Mouse (Mus musculus): Measurements from ENCODE around the gene Vwa3b.

The Vwa3b gene

GRCm38 (mm10) chr1:37122306-37122705 lies 95.9 kb downstream of the Vwa3b start:
- DNase-seq (ENCODE audit: low read depth, low spot score), result no peak

DNA sequence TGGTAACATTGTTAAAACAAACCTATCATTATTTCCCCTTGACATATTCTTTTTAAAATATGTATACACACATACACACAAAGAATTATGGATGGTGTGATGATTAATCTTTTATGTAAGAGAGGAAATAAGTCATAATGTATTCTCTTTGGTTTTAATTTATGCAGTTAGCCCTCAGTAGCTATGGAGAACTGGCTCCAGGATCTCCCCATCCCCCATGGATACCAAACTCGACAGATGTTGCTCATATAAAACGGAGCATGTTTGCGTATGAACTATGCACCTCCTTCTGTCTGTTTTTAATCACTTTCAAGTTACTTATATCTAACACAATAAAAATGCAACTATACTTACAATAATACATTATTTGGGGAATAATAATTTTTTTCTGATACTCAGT lies 96.4 kb downstream of the Vwa3b start:
- no peak for DNase-seq (ENCODE audit: low read depth, low spot score)

DNA sequence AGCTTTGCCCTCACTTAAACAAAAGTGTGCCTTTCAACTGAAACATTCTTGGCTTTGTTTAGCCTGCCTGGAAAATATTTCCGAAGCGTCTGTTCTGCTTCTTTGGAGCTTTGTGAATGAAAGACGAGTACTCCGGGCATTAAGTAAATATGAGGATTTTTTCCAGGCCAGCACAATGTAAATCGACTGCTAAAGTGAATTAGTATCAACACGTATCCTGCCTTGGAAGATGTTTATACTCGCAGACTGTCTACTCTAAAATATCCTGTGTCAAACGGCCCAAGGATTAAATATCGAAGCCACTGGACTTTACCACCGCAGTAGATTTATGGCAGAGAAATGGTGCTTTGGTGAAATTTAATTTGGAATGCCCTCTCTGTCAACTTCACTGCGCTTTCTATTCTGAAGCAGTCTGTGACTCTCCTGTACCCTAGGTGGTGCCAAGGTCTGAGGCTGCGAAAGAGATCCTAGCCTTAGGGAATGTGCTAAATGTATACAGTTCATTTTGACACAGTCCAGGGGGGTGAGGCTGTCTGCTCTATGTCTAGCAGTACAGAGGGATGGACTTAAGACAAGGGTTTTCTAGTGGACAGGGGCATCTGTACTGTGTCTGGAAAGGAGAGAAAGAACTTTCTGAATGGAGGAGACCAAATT lies 98.4 kb downstream of the Vwa3b start:
- no peak for DNase-seq (ENCODE audit: low read depth, low spot score)

GRCm38 (mm10) chr1:37130012-37130570 lies 103.7 kb downstream of the Vwa3b start:
- DNase-seq (ENCODE audit: low read depth, low spot score), result no peak

DNA sequence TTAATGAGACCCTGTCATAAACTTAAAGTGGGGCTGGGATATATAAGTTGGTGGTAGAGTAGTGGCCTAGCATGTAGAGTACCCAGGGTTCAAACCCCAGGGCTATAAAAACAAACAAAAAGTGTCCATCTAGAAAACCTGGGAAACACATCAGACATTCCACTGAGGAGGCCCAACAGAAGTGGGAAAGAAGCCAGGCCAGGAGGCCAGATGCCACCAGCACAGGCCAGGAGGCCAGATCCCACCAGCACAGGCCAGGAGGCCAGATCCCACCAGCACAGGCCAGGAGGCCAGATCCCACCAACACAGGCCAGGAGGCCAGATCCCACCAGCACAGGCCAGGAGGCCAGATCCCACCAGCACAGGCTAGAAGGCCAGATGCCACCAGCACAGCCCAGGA lies 104.8 kb downstream of the Vwa3b start:
- DNase-seq (ENCODE audit: low read depth, low spot score), result no peak

DNA sequence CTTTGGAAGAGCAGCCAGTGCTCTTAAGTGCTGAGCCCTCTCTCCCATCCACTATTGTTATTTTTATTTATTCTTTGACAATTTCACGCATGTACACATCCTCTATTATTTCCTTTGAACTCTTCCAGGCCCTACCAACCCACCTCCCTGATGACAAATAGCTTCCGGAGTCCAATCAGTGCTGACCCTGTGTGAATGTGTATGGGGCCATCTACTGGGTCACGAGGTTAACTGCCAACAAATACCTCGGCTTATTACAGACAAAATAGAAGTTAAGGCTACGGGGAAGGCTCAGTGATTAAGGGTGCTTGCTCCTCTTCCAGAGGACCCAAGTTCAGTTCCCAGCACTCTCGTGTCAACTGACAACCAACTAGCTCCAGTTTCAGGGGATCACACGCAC lies 106.0 kb downstream of the Vwa3b start:
- DNase-seq (ENCODE audit: low read depth, low spot score), result no peak

DNA sequence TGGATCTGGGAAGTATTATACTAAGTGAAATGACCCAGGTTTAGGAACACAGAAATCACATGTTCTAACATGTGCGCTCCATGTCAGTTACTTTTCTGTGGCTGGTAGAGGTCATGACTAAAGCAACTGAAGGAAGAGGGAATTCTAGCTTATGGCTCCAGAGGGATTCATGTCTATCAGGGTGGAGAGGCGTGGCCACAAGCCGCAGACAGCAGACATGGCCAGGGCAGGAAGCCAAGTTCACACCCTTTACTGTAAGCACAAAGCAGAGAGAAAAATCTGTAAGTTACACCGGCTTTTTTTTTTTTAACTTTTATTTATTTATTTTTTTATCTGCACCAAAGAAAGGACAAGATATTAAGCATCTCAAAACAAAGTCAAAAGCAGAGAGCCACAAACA lies 119.6 kb downstream of the Vwa3b start:
- no peak for DNase-seq (ENCODE audit: low read depth, low spot score)

DNA sequence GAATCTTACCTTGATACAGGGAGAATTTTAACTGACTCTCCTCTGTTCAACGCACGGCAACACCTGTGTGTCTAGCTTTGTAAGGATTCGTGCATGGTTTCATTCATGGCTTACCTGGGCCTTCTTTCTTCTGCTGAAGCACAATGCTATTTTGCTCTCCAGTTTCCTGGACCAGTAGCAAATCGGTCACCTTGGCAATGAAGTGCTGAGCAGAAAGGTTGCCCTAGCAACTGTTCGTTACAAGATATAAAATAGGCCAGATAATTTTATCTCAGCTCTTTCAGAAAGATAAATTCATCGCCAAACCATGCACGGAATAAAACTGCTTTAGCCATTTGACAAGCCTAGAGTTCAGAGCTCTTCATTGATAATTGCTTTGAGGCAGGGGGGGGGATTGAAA lies 123.5 kb downstream of the Vwa3b start:
- peak; percentile 68 for DNase-seq (ENCODE audit: low read depth, low spot score)

DNA sequence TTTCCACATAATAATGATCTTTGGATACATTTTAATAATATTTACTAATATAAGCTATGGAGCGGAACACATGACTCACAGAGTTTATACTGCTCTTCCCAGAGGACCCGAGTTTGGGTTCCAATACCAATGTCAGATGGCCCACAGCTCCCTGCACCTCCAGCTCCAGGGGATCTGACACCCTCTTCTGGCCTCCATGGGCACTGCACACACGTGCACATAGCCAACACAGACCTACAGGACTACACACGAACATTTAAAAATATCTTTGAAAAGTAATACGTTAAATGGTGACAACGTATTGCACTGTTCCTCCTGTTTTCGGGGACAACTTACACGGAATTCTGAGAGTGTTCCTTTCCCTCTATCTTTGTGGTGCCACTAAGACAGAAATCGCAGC lies 125.5 kb downstream of the Vwa3b start:
- DNase-seq (ENCODE audit: low read depth, low spot score), result no peak

GRCm38 (mm10) chr1:37166066-37166465 lies 139.7 kb downstream of the Vwa3b start:
- no peak for DNase-seq (ENCODE audit: low read depth, low spot score)

DNA sequence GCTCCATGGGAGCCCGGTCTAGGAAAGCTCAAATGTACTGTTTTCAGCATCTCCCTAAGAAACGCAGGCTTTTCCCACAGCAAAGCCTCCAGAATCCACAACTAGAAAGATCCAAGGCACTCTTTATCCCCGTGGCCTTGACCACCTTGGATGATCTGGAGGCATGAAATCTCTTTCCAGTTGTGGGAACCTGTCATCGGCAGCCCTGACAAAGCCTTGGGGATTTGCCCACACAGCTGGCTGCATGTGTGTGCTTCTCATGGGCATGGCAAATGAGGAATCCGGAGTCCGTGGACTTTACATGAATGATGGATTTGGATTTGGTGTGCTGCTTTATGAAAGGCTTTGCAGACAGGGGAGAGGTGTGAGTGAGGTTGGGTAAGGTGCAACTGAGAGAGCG lies 141.5 kb downstream of the Vwa3b start:
- no peak for DNase-seq (ENCODE audit: low read depth, low spot score)

DNA sequence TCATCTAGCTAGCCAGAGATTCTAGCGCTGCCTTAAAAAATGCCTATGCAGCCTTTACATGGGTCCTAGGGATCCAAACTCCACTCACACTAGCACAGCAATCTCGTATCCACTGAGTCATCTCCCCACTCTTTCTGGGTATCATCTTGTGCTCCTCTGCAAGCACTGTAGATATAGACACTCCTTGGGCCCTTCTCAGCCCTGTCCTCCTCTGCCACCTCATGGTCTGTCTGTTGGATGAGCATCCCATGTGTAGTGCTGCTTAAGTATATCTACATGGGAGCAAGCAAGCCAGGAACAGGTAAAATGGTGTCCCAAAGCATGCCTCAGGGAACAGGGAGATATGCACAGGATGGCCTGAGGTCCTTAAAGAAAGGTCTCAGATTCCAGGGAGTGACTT lies 151.5 kb downstream of the Vwa3b start:
- DNase-seq (ENCODE audit: low read depth, low spot score), result no peak

DNA sequence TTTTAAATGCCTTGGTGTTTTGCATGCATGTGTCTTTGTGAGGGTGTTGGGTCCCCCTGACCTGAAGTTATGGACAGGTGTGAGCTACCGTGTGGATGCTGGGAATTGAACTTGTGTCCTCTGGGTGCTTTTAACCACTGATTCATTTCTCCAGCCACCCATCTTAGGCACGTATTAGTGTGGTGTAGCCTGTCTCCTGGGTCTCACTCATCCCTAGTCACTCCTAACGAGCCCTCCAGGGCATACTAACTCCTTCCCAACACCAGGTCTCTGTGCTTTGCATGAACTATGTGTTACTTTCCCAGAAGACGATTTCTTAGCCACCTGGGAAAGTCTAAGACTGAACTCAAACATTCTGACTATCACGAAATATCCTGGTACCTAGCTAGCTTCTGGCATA lies 153.5 kb downstream of the Vwa3b start:
- DNase-seq (ENCODE audit: low read depth, low spot score), result no peak

- DNase-seq (ENCODE audit: low read depth, low spot score), result no peak
Observed at GRCm38 (mm10) chr1:37187050-37187449, 160.7 kb downstream of the Vwa3b start.

- DNase-seq (ENCODE audit: low read depth, low spot score), result no peak
Observed at GRCm38 (mm10) chr1:37194607-37195006, 168.2 kb downstream of the Vwa3b start.

- no peak for DNase-seq (ENCODE audit: low read depth, low spot score)
Observed at GRCm38 (mm10) chr1:37201406-37201805, 175.0 kb downstream of the Vwa3b start.

- DNase-seq (ENCODE audit: low read depth, low spot score), result no peak
Observed at GRCm38 (mm10) chr1:37207743-37208142, 181.3 kb downstream of the Vwa3b start.

DNA sequence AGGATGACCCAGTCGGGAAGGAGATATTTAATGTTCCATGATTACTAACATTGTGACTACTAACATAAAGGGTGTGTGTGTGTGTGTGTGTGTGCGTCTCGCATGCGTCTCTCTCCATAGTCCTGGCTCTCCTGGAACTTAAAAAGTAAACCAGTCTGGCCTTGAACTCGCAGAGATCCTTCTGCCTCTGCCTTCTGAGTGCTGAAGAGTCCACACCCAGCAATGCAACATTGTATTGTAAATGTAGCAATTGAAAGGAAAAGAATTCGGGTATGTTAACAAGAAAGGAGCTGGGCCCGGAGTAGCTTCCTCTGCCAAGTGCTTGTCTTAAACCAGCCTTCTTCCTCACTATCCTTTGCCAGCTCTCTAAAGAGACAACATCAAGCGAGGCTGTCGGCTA lies 186.0 kb downstream of the Vwa3b start:
- DNase-seq (ENCODE audit: low read depth, low spot score), result no peak

DNA sequence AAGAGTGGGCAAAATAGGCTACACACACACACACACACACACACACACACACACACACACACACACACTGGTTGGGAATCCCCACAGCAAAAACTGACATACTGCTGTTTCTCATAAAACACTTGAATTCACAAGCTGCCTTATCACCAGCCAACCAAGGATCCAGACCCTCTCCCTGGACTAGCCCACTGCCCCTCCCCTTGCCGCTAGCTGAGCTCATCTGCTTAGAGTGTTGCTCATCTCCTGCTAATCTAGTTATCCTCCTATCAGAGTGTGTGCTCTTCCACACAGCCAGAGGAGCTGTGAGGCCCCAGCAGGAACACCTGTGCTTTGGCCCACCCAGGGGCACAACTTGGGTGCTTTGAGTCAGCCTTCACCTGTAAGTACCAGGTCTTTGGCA lies 187.7 kb downstream of the Vwa3b start, which contains the start of gene Cnga3:
TSS of gene Cnga3 (plus strand) at position 291 of the 400 bp plus-strand sequence.
- DNase-seq (ENCODE audit: low read depth, low spot score), result no peak

DNA sequence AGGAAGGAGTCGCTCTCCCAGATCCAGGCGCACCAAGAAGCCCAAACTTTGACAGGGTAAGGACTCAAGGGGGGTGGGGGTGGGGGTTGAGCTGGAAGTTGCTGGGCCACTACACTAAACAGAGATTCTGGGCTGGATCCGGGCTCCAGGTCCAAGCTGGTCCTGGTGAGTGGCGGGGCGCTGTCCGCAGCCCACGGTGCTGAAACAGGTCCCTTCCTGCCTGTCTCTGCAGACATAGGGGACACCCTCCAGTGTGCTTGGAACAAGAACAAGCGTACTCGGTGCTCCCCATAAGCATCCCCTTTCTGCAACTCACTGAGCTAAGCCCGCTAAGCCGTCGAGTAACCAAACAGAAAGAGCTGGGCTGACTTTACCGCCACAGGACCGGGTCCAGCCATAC lies 192.0 kb downstream of the Vwa3b start:
- no peak for DNase-seq (ENCODE audit: low read depth, low spot score)

- no peak for DNase-seq (ENCODE audit: low read depth, low spot score)
Observed at GRCm38 (mm10) chr1:37219593-37219992, 193.2 kb downstream of the Vwa3b start.

DNA sequence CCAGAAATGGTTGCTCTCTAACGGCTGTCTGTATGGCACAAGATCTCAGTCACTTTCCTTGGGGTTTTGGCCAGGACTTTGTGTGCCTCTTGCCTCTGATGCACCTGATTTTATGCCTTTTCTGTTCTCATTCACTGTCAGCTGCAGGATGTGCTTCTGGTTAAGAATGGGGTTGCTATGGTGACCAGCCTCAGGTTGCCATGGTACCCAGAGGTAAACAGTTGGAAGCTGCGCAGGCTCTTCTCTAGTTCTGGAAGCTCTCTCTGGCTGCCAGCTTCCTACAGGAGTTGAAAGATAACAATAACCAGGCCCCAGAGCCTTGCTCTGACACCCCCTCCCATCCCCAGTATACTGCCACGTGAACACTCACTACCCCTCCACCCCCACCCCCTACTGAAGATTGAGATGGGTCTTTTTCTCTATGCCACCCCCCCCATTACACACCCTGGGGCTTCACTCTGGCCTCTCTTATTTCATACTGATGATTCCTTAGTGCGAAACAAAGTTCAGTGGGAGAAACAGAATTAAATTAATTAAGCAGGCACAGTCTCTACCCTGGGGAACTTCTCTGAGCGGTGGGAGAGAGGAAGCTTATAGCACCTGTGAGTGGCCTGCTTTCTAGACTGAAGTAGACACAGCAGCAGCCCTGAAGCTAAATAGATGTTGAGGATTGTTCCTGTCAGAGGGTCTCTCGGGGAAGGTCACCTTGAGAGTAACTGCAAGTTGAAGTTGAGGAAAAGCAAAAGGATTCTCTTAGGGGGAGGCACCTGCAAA lies 193.9 kb downstream of the Vwa3b start:
- peak; percentile 96 for DNase-seq (ENCODE audit: low read depth, low spot score)

DNA sequence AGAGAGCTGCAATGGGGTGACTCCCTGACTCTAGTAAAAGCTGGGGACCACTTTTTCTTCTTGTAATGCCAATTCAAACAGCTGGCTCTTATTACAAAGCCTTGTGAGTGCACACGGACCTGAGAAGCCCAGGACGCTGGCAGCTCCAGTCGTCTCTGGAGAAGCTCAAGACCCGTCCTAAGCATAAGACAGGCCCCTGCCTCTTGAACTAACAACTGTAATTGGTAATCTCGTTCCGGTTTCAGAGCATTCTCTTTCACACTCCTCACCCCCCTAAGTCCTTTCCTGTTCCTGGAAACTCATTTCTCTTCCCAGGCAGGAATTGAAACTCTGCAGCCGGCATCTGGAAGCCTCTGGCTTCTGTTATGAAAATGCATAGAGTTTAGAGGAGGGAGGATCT lies 195.6 kb downstream of the Vwa3b start:
- DNase-seq (ENCODE audit: low read depth, low spot score), result no peak

Measured in telencephalon, adult 2 months (tissue).